Mouse (Mus musculus): Measurements from ENCODE around the gene Gm45808. TPM values are rescaled to one million over a fixed set of nuclear protein-coding genes. Genes with fewer than 3 reads are reported as not detected.
"Not testable (repeated sequence)": the region's sequence is repeated elsewhere in the genome, so short reads cannot be mapped to it uniquely, and the experiment has no call there.

Gm45808 gene
- polyA plus RNA-seq, 1 experiment from 2014 or later, result not detected

- peak overlapping the region; percentile 92 for H3K27ac ChIP-seq
- WGBS, result under 1% methylated on average over 28 of the region's 28 CpGs
- DNase-seq (ENCODE audit: low spot score), result peak; percentile 88
- H3K9me3 ChIP-seq (replicated peaks), result no peaks in the 10 kb centered on the region
- H3K4me3 ChIP-seq, result peak overlapping the region; percentile 66
- peaks cover 40% of the 10 kb centered on the region for H3K4me1 ChIP-seq
- no peaks in the 10 kb centered on the region for H3K27me3 ChIP-seq (ENCODE audit: low read depth, poor library complexity, severe bottlenecking)
- peaks cover 19% of the 10 kb centered on the region for H3K36me3 ChIP-seq
Measured at GRCm38 (mm10) chr7:45521728-45522184, 35.1 kb upstream of the Gm45808 start.

- H3K9me3 ChIP-seq (replicated peaks), result no peaks in the 10 kb centered on the region
- no peak for DNase-seq (ENCODE audit: low spot score)
- H3K4me3 ChIP-seq, result no peak overlapping the region
- no peak overlapping the region for H3K27ac ChIP-seq
- 94% methylated on average over 7 of the region's 7 CpGs for WGBS
- H3K27me3 ChIP-seq (ENCODE audit: low read depth, poor library complexity, severe bottlenecking), result no peaks in the 10 kb centered on the region
- H3K36me3 ChIP-seq, result peaks cover 19% of the 10 kb centered on the region
- H3K4me1 ChIP-seq, result peaks cover 43% of the 10 kb centered on the region
Measured at GRCm38 (mm10) chr7:45520605-45521004, 34.0 kb upstream of the Gm45808 start.

DNA sequence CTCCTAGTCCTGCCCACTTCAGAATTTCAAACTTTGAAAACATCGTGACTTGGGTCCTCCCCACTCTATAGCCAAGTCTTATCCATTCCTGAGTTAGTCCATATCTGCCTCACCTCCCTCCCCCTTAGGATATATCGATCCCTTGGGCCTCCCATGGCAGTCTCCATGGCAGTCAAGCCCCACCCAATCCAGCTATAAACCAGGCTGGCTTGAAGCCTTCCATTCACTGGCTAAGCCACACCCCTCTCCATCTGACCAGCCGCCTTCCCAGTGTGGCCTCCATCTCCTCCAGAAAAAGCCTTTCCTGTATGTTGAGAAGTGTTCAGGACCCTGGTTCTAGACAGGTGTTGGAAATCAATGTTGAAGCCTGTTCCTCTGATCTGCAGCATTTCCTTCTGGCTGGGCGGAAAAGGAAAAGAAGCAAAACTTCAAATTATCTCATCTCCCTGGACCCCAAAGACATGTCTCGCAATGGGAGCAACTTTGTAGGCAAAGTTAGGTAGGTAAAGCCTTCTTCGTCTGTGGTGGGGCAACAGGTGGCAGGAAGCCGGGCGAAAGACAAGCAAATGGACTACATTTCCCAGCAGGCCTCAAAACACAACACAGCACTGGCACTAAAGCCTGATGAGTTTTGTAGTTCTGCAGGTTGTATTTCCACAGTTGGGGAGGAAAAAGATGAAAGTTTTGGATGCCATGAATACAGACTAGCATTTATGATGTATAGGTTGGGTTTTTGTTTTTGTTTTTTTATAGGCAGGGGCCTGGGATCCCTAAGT, 32.9 kb upstream of the Gm45808 start:
- Histone ChIP-seq H3K9me3 (replicated peaks) (no peaks in the 10 kb centered on the region), H3K27me3 (ENCODE audit: low read depth, poor library complexity, severe bottlenecking) (no peaks in the 10 kb centered on the region), H3K4me1 (peaks cover 38% of the 10 kb centered on the region), H3K27ac (no peak overlapping the region), H3K36me3 (peaks cover 15% of the 10 kb centered on the region), H3K4me3 (no peak overlapping the region)
- DNase-seq (ENCODE audit: low spot score), result no peak
- WGBS, result 77% methylated on average over 8 of the region's 8 CpGs

- Histone ChIP-seq H3K27ac (no peak overlapping the region), H3K36me3 (peaks cover 8% of the 10 kb centered on the region), H3K4me3 (no peak overlapping the region), H3K4me1 (peaks cover 33% of the 10 kb centered on the region), H3K27me3 (ENCODE audit: low read depth, poor library complexity, severe bottlenecking) (no peaks in the 10 kb centered on the region), H3K9me3 (replicated peaks) (no peaks in the 10 kb centered on the region)
- WGBS, result 94% methylated on average over 16 of the region's 16 CpGs
- no peak for DNase-seq (ENCODE audit: low spot score)
Measured at GRCm38 (mm10) chr7:45518618-45519017, 32.0 kb upstream of the Gm45808 start.

DNA sequence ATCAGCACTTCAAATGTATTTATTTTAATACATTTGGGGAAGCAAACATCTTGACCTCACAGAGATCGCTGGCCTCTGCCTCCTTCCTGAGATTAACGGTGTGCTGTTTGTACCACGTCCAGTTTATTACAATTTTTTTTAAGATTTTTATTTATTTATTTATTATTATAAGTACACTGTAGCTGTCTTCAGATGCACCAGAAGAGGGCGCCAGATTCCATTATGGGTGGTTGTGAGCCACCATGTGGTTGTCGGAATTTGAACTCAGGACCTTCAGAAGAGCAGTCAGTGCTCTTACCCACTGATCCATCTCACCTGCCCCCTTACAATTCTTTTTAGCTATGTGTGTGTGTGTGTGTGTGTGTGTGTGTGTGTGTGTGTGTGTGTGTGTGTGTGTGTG, 30.2 kb upstream of the Gm45808 start:
- not testable (repeated sequence) for H3K36me3 ChIP-seq; DNase-seq (ENCODE audit: low spot score)
- WGBS, result 74% methylated on average over 5 of the region's 5 CpGs

DNA sequence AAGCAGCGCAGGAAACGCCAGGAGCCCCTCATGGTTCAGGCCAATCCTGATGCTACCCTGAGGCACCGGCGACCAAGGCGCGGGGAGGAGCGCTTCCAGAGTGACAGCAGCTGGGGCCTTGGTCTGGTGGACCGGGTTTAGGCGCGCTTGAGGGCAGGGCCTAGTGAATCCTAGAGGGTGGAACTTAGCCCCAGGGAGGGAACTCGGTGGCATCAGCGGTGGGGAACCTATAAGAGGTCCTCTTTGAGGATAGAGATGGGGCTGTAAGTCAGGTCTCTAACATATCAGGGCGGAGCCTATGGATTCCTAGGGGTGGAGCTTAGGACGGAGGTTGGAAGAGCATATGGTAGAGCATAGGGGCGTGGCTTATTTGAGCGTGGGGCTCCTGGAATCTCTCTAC, 28.8 kb upstream of the Gm45808 start:
- no peaks in the 10 kb centered on the region for H3K9me3 ChIP-seq (replicated peaks)
- peaks cover 11% of the 10 kb centered on the region for H3K4me1 ChIP-seq
- no peaks in the 10 kb centered on the region for H3K36me3 ChIP-seq
- H3K4me3 ChIP-seq, result peak overlapping the region; percentile 7
- 17% methylated on average over 16 of the region's 16 CpGs for WGBS
- peak; percentile 45 for DNase-seq (ENCODE audit: low spot score)
- H3K27me3 ChIP-seq (ENCODE audit: low read depth, poor library complexity, severe bottlenecking), result no peaks in the 10 kb centered on the region
- no peak overlapping the region for H3K27ac ChIP-seq

More for the DNA sequence above, 30.2 kb upstream of the Gm45808 start:
- peaks cover 17% of the 10 kb centered on the region for H3K4me1 ChIP-seq
- not testable (repeated sequence) for H3K27me3 ChIP-seq (ENCODE audit: low read depth, poor library complexity, severe bottlenecking); H3K4me3 ChIP-seq; H3K27ac ChIP-seq; H3K9me3 ChIP-seq (replicated peaks)

GRCm38 (mm10) chr7:45514411-45514810, 27.8 kb upstream of the Gm45808 start:
- Histone ChIP-seq H3K4me3 (no peak overlapping the region), H3K27ac (no peak overlapping the region), H3K36me3 (no peaks in the 10 kb centered on the region), H3K4me1 (peaks cover 16% of the 10 kb centered on the region), H3K9me3 (replicated peaks) (no peaks in the 10 kb centered on the region), H3K27me3 (ENCODE audit: low read depth, poor library complexity, severe bottlenecking) (no peaks in the 10 kb centered on the region)
- 85% methylated on average over 7 of the region's 7 CpGs for WGBS
- DNase-seq (ENCODE audit: low spot score), result no peak

- Histone ChIP-seq H3K9me3 (replicated peaks) (no peaks in the 10 kb centered on the region), H3K27me3 (ENCODE audit: low read depth, poor library complexity, severe bottlenecking) (no peaks in the 10 kb centered on the region), H3K27ac (peak within 1 kb of the TSS; percentile 95), H3K4me1 (peaks cover 16% of the 10 kb centered on the region), H3K4me3 (peak within 1 kb of the TSS; percentile 75), H3K36me3 (peaks cover 34% of the 10 kb centered on the region)
- WGBS, result under 1% methylated on average over 44 of the region's 44 CpGs
- DNase-seq (ENCODE audit: low spot score), result peak; percentile 89
Measured at GRCm38 (mm10) chr7:45509912-45510787, 23.5 kb upstream of the Gm45808 start, which contains the start of gene Nucb1. TSS of gene Nucb1 (minus strand) at chr7:45510406.

DNA sequence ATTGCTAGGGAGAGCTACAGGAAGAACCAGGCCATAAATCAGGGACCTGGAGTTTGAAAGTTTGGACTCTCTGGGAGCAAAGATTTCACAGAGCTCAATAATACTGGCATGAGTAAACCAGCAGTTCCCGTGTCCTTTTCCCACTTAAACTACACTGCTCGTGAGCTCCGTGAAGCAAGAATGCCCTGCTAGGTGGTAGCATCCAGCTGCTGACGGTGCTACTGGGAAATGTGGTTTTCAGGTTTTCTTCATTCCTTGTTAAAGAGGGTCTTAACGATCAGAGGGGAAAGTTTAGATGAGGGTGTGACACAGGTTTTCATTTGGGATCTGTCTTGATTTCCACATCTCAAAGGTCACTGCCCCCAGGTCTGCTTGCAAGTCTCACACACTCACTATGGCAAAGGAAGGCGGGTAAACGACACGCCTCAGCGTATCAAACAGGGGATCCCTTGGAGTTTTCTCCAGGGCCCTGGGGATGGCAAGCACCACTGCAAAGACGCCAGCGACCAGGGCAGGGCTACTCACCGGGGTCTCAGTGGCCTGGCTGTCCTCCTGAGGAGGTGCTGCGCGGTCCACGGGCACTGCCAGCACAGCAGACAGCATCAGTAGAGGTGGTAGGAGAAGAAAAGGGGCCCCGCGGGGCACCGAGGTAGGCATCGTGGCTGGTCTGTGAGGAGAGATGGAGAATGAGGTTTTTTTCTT, 22.7 kb upstream of the Gm45808 start:
- Histone ChIP-seq H3K9me3 (replicated peaks) (no peaks in the 10 kb centered on the region), H3K36me3 (peaks cover 42% of the 10 kb centered on the region), H3K4me1 (peaks cover 15% of the 10 kb centered on the region), H3K4me3 (peak overlapping the region; percentile 75), H3K27me3 (ENCODE audit: low read depth, poor library complexity, severe bottlenecking) (no peaks in the 10 kb centered on the region), H3K27ac (peak overlapping the region; percentile 95)
- 38% methylated on average over 19 of the region's 19 CpGs for WGBS
- no peak for DNase-seq (ENCODE audit: low spot score)

DNA sequence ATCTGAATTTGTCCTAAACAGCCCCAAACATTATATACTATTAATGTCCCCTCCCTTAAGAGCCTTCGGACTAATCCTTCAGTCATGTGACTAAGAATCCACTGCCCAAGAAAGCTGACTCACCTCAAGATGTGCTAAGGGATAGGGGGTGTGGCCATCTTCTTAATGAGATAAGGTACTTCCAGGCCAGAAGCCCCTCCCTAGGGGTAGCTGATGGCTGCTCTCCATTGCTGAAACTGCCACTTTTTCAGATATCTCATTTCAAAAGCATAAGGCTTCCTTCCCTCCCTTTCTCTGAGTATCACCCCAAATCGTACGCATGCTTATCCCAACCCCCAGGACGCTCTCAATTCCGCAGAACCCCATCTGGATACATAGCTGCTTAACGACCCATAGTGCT, 21.9 kb upstream of the Gm45808 start:
- WGBS, result 87% methylated on average over 6 of the region's 6 CpGs
- no peaks in the 10 kb centered on the region for H3K9me3 ChIP-seq (replicated peaks)
- no peak for DNase-seq (ENCODE audit: low spot score)
- peaks cover 44% of the 10 kb centered on the region for H3K36me3 ChIP-seq
- peaks cover 15% of the 10 kb centered on the region for H3K4me1 ChIP-seq
- H3K27me3 ChIP-seq (ENCODE audit: low read depth, poor library complexity, severe bottlenecking), result no peaks in the 10 kb centered on the region
- peak overlapping the region; percentile 75 for H3K4me3 ChIP-seq
- H3K27ac ChIP-seq, result 0 out of 2 replicates have a peak overlapping the region, but pooled peaks have one; percentile 14

DNA sequence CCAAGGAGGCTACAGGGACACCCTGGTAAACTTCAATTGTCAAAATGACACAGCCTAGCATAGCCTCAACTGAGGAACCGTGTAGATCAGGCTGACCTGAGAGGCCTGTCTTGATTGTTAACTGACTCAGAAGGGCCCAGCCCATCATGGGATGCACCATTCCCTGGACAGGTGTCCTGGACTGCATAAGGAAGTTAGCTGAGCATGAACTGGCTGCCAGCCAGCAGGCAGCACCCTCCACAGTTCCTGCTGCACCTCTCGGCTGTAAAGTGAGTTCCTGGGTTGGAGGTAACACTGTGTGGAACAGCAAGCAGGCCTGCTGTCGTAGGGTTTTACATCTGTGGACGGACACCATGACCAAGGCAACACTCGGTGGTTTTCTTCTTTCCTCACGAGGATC, 21.0 kb upstream of the Gm45808 start:
- H3K4me3 ChIP-seq, result no peak overlapping the region
- no peak for DNase-seq (ENCODE audit: low spot score)
- H3K4me1 ChIP-seq, result peaks cover 15% of the 10 kb centered on the region
- WGBS, result 96% methylated on average over 6 of the region's 6 CpGs
- no peaks in the 10 kb centered on the region for H3K27me3 ChIP-seq (ENCODE audit: low read depth, poor library complexity, severe bottlenecking)
- H3K36me3 ChIP-seq, result peaks cover 53% of the 10 kb centered on the region
- H3K27ac ChIP-seq, result no peak overlapping the region
- no peaks in the 10 kb centered on the region for H3K9me3 ChIP-seq (replicated peaks)

GRCm38 (mm10) chr7:45498427-45498826, 11.8 kb upstream of the Gm45808 start:
- Histone ChIP-seq H3K9me3 (replicated peaks) (no peaks in the 10 kb centered on the region), H3K4me1 (no peaks in the 10 kb centered on the region), H3K27me3 (ENCODE audit: low read depth, poor library complexity, severe bottlenecking) (no peaks in the 10 kb centered on the region), H3K27ac (no peak overlapping the region), H3K4me3 (no peak overlapping the region), H3K36me3 (peaks cover 98% of the 10 kb centered on the region)
- WGBS, result 97% methylated on average over 6 of the region's 6 CpGs
- DNase-seq (ENCODE audit: low spot score), result no peak
